Mouse (Mus musculus) embryonic facial prominence, embryonic 10.5 days (tissue): ENCODE data around the gene Aunip. TPM values are rescaled to one million over a fixed set of nuclear protein-coding genes. Genes with fewer than 3 reads are reported as not detected.

Experiments
- DNase-seq: peaks from one replicate; pipeline ENCODE4 v3.0.0-alpha.2; 2017; ENCODE audit warnings: low spot score
- H3K27ac ChIP-seq: fragments of 300-500 bp; sonication (generic); replicated peaks from 2 replicates; pipeline ENCODE4 v1.5.1; 2016; ENCODE audit warnings: mild to moderate bottlenecking
- H3K27me3 ChIP-seq: fragments of 300-500 bp; sonication (generic); replicated peaks from 2 replicates; pipeline ENCODE4 v1.6.1; 2016; ENCODE audit warnings: low read depth, mild to moderate bottlenecking; ENCODE audit not compliant: poor library complexity, severe bottlenecking
- H3K36me3 ChIP-seq: fragments of 300-500 bp; sonication (generic); replicated peaks from 2 replicates; pipeline ENCODE4 v1.6.1; 2016; ENCODE audit warnings: mild to moderate bottlenecking, moderate library complexity
- H3K4me1 ChIP-seq: fragments of 300-500 bp; sonication (generic); 2 replicates; pipeline ENCODE4 v1.6.1; 2016
- H3K4me3 ChIP-seq: fragments of 300-500 bp; sonication (generic); 2 replicates; pipeline ENCODE4 v1.5.1; 2016; ENCODE audit warnings: mild to moderate bottlenecking, moderate library complexity
- H3K9me3 ChIP-seq: fragments of 300-500 bp; sonication (generic); 2 replicates; pipeline ENCODE4 v1.6.1; 2016; ENCODE audit warnings: mild to moderate bottlenecking
- WGBS: fragments of 180-500 bp; shearing (Covaris S2); methylation state at CpG from one replicate; pipeline ENCODE4 v1.1.7; 2016; 5-methylcytosine and 5-hydroxymethylcytosine counted together
- microRNA-seq: library from miRNA; unstranded; fragments of <30 nt; microRNA quantifications from one replicate; pipeline ENCODE4, GENCODE M21; 2017
- polyA plus RNA-seq: library from polyadenylated mRNA; unstranded; fragments of >200 nt; fragmentation: Nextera tagmentation; extraction: Ambion mirVana; gene quantifications from 2 replicates; pipeline ENCODE4 v1.2.1, GENCODE M21; 2016

Aunip gene
- polyA plus RNA-seq, 1 experiment from 2014 or later: 28.2 TPM

- 38% methylated on average over 19 of the region's 19 CpGs for WGBS
- Histone ChIP-seq H3K27ac (no peak overlapping the region), H3K9me3 (peaks cover 3% of the 10 kb centered on the region; the same call in 1 of the 2 replicates), H3K36me3 (peaks cover 14% of the 10 kb centered on the region), H3K4me1 (0 out of 2 replicates have a peak, but pooled peaks cover 9% of the 10 kb centered on the region), H3K27me3 (0 out of 2 replicates have a peak, but pooled peaks cover 15% of the 10 kb centered on the region), H3K4me3 (no peak overlapping the region)
- no peak for DNase-seq
Observed at GRCm38 (mm10) chr4:134567377-134568226, 56.8 kb downstream of the Aunip start.

DNA sequence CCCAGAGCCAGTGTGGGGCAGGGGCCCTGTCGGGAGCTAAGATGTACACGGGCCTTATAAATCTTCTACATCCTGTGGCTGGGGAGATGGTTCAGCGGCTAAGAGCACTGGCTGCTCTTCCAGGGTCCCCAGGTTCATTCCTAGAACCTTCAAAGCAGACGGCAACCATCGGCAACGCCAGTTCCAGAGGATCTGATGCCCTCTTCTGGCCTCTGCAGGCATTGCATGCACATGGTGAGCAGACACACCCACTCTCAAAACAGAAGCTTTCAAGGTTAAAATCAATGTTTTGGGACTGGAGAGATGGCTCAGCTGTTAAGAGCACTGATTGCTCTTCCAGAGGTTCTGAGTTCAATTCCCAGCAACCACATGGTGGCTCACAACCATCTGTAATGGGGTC, 58.4 kb downstream of the Aunip start:
- no peak for DNase-seq
- H3K4me1 ChIP-seq: 0 out of 2 replicates have a peak, but pooled peaks cover 9% of the 10 kb centered on the region
- no peak overlapping the region for H3K4me3 ChIP-seq
- H3K27me3 ChIP-seq: 0 out of 2 replicates have a peak, but pooled peaks cover 15% of the 10 kb centered on the region
- 76% methylated on average over 6 of the region's 6 CpGs for WGBS
- peaks cover 3% of the 10 kb centered on the region; the same call in 1 of the 2 replicates for H3K9me3 ChIP-seq
- peaks cover 14% of the 10 kb centered on the region for H3K36me3 ChIP-seq
- no peak overlapping the region for H3K27ac ChIP-seq

DNA sequence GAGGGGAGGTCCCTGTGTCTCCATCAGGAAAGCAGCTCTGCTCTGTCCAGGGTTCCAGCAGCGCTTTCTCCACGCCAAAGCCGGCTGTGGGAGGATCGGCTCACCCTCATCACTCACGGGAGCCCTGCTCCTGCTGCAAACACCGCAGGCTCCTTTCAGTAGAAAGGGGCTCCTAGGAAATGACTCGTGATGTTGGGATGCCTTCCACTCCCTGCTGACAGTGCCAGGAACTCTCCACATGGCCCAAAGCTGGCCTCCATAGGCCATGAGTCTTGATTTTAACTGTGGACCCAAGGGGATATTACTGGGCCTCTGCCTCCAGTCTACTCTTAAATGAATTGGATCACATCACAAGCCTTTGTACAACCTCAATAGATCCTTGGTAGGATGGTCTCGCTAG, 59.0 kb downstream of the Aunip start:
- peaks cover 9% of the 10 kb centered on the region for H3K36me3 ChIP-seq
- H3K4me1 ChIP-seq: 0 out of 2 replicates have a peak, but pooled peaks cover 9% of the 10 kb centered on the region
- no peak overlapping the region for H3K4me3 ChIP-seq
- peaks cover 3% of the 10 kb centered on the region; the same call in 1 of the 2 replicates for H3K9me3 ChIP-seq
- WGBS: 78% methylated on average over 8 of the region's 8 CpGs
- no peak overlapping the region for H3K27ac ChIP-seq
- DNase-seq: no peak
- 0 out of 2 replicates have a peak, but pooled peaks cover 15% of the 10 kb centered on the region for H3K27me3 ChIP-seq

- Histone ChIP-seq H3K9me3 (no peaks in the 10 kb centered on the region; the same call in 1 of the 2 replicates), H3K27me3 (0 out of 2 replicates have a peak, but pooled peaks cover 15% of the 10 kb centered on the region), H3K4me1 (peaks cover 17% of the 10 kb centered on the region), H3K36me3 (peaks cover under 1% of the 10 kb centered on the region; the same call in 1 of the 2 replicates), H3K27ac (0 out of 2 replicates have a peak overlapping the region, but pooled peaks have one; percentile 8), H3K4me3 (no peak overlapping the region)
- DNase-seq: no peak
- WGBS: 77% methylated on average over 14 of the region's 14 CpGs
Observed at GRCm38 (mm10) chr4:134570704-134571451, 60.1 kb downstream of the Aunip start.

- Histone ChIP-seq H3K27me3 (0 out of 2 replicates have a peak, but pooled peaks cover 10% of the 10 kb centered on the region), H3K4me3 (no peak overlapping the region), H3K27ac (no peak overlapping the region; the same call in 1 of the 2 replicates), H3K9me3 (no peaks in the 10 kb centered on the region), H3K4me1 (peaks cover 15% of the 10 kb centered on the region), H3K36me3 (no peaks in the 10 kb centered on the region)
- no peak for DNase-seq
- WGBS: 84% methylated on average over 24 of the region's 24 CpGs
Observed at GRCm38 (mm10) chr4:134572449-134573300, 61.9 kb downstream of the Aunip start.

Small RNAs within 50 kb of the gene (microRNA-seq; reads per million reads assigned to microRNA genes)
- gene Gm23634 (not detected), gene Mir6403 (not detected)

Other genes with a start within 250 kb of the Aunip start
- 19.2 and 24.3 TPM in 2 replicates for gene Pdik1l, start 223.1 kb upstream of the Aunip start, polyA plus RNA-seq
- 0.31 and 0.34 TPM in 2 replicates for gene Trim63, start 195.9 kb upstream of the Aunip start, polyA plus RNA-seq
- gene Slc30a2, start 167.8 kb upstream of the Aunip start, polyA plus RNA-seq: 0.07 TPM in 1 of 2 replicates, not detected in the other
- gene Extl1, start 127.1 kb upstream of the Aunip start, polyA plus RNA-seq: 0.25 and 0.66 TPM in 2 replicates
- gene Pafah2, start 114.7 kb upstream of the Aunip start, polyA plus RNA-seq: 7.0 and 8.3 TPM in 2 replicates
- 2,394 and 2,556 TPM in 2 replicates for gene Stmn1, start 42.7 kb upstream of the Aunip start, polyA plus RNA-seq
- 1.2 and 2.1 TPM in 2 replicates for gene Paqr7, start 14.3 kb upstream of the Aunip start, polyA plus RNA-seq
- 107 and 114 TPM in 2 replicates for gene Mtfr1l, start 24.4 kb downstream of the Aunip start, polyA plus RNA-seq
- 9.5 and 9.7 TPM in 2 replicates for gene Selenon, start 41.2 kb downstream of the Aunip start, polyA plus RNA-seq
- 2.6 and 2.8 TPM in 2 replicates for gene Man1c1, start 193.3 kb downstream of the Aunip start, polyA plus RNA-seq